Mouse (Mus musculus): ENCODE measurements around the gene Zfp341. TPM values are rescaled to one million over a fixed set of nuclear protein-coding genes. Genes with fewer than 3 reads are reported as not detected.

The Zfp341 gene
- polyA plus RNA-seq, 1 experiment from 2014 or later, result 0.85 TPM

DNA sequence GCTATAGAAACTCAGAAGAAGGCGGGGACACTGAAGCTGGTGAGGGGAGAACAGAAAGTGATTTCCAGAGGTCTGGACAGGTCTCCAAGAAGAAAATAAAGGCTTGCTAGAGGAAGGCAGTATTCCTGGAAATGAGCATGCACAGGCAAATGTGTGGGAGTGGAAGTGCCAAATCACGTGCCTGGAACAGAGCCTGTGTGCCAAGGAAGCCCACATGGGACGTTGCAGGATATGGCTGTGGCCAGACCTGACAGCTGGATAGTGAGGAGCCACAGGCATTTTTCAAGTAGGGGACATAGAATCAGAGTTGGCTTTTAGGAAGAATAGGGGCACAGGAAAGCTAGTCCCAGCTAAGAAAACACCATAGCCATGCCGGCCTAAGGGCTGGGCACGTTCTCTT, 17.3 kb upstream of the Zfp341 start:
- WGBS (ENCODE audit: insufficient replicate concordance), result 75% methylated on average over 5 of the region's 5 CpGs
- no peak overlapping the region for H3K4me3 ChIP-seq (ENCODE audit: low read depth, low read length)
- DNase-seq (no peak), ATAC-seq (no peak)
- peaks cover 33% of the 10 kb centered on the region for H3K36me3 ChIP-seq (replicated peaks; ENCODE audit: insufficient read depth, low read length)
- no peaks in the 10 kb centered on the region for H3K27me3 ChIP-seq (ENCODE audit: insufficient read depth, low read length)
- no peak overlapping the region for H3K27ac ChIP-seq (ENCODE audit: low read depth)
- H3K9me3 ChIP-seq (ENCODE audit: low read length), result no peaks in the 10 kb centered on the region
- peaks cover 3% of the 10 kb centered on the region; the same call in 1 of the 2 replicates for H3K4me1 ChIP-seq (ENCODE audit: insufficient read depth)
- TF ChIP-seq EP300 (IDR thresholded peaks at IDR 0.05; ENCODE audit: low read depth) (no peak), CTCF (IDR thresholded peaks at IDR 0.05; ENCODE audit: low read depth) (no peak)
- H3K4me2 ChIP-seq (ENCODE audit: low read depth, low read length), result no peak overlapping the region
- H3K9ac ChIP-seq (replicated peaks), result no peak overlapping the region

DNA sequence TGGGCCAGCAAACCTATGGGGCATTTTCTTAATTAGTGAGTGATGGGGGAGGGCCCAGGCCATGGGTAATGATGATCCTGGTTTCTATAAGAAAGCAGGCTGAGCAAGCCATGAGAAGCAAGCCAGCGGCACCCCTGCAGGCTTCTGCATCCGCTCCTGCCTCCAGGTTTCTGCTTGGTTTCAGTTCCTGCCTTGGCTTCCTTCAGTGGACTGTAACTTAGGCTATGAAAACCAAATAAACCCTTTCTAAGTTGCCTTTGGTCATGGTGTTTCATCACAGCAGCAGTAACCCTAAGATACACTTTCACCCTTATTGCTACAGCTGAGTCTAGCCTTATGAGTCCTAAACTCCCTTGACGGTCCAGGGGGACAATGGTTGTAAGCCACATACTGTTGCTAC, 15.7 kb upstream of the Zfp341 start:
- Histone ChIP-seq H3K4me1 (ENCODE audit: insufficient read depth) (peaks cover 5% of the 10 kb centered on the region), H3K4me2 (ENCODE audit: low read depth, low read length) (no peak overlapping the region), H3K9me3 (ENCODE audit: low read length) (no peaks in the 10 kb centered on the region), H3K36me3 (replicated peaks; ENCODE audit: insufficient read depth, low read length) (peaks cover 26% of the 10 kb centered on the region), H3K9ac (replicated peaks) (no peak overlapping the region), H3K27ac (ENCODE audit: low read depth) (no peak overlapping the region), H3K4me3 (ENCODE audit: low read depth, low read length) (no peak overlapping the region), H3K27me3 (ENCODE audit: insufficient read depth, low read length) (no peaks in the 10 kb centered on the region)
- ATAC-seq (no peak), DNase-seq (no peak)
- WGBS (ENCODE audit: insufficient replicate concordance), result 76% methylated on average over 3 of the region's 3 CpGs
- TF ChIP-seq CTCF (IDR thresholded peaks at IDR 0.05; ENCODE audit: low read depth), result no peak
- no peak for TF ChIP-seq EP300 (IDR thresholded peaks at IDR 0.05; ENCODE audit: low read depth)

DNA sequence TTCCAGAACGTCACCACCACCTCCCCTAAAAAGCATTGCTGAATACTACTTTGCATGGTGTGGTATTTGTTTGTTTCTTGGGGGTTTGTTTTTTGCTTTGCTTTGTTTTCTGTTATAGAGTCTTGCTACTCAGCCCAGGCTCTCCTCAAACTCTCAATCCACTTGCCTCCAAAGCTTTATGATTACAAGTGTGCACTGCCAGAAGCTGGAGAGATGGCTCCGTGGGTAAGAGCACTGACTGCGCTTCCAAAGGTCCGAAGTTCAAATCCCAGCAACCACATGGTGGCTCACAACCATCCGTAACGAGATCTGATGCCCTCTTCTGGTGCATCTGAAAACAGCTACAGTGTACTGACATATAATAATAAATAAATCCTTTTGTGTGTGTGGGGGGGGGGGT, 12.5 kb upstream of the Zfp341 start:
- Histone ChIP-seq H3K9ac (replicated peaks) (no peak overlapping the region), H3K4me1 (ENCODE audit: insufficient read depth) (peaks cover 18% of the 10 kb centered on the region), H3K36me3 (replicated peaks; ENCODE audit: insufficient read depth, low read length) (peaks cover 15% of the 10 kb centered on the region), H3K9me3 (ENCODE audit: low read length) (no peaks in the 10 kb centered on the region), H3K4me3 (ENCODE audit: low read depth, low read length) (no peak overlapping the region), H3K27me3 (ENCODE audit: insufficient read depth, low read length) (no peaks in the 10 kb centered on the region), H3K27ac (ENCODE audit: low read depth) (peak overlapping the region; percentile 26; the same call in 1 of the 2 replicates), H3K4me2 (ENCODE audit: low read depth, low read length) (peak overlapping the region; percentile 31)
- no peak for DNase-seq
- TF ChIP-seq CTCF (IDR thresholded peaks at IDR 0.05; ENCODE audit: low read depth), result peak; percentile 37; the same call in 1 of the 2 replicates
- TF ChIP-seq EP300 (IDR thresholded peaks at IDR 0.05; ENCODE audit: low read depth), result no peak
- no peak for ATAC-seq
- 56% methylated on average over 6 of the region's 6 CpGs for WGBS (ENCODE audit: insufficient replicate concordance)

DNA sequence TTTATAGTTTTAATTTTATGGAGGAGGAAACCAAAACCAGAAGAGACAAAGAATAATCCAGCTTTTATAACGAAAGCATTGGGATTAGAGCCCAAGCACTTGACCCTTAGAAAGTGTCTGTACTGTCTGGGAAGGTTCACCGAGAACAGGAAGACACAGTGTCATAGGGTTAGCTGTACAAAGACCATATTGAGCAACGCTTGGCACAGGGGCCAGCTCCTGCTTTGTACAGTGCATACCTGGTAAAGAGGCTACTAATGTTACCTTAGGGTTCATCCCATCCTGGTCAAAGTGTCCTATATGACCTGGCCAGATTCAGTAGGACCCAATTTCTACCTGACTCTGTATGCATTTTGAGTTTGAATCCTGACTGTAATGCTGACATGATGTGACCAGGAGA, 11.8 kb upstream of the Zfp341 start:
- peak overlapping the region; percentile 79 for H3K4me2 ChIP-seq (ENCODE audit: low read depth, low read length)
- peak; percentile 61 for DNase-seq
- H3K9me3 ChIP-seq (ENCODE audit: low read length), result no peaks in the 10 kb centered on the region
- peak; percentile 9; the same call in 1 of the 2 replicates for ATAC-seq
- no peak for TF ChIP-seq CTCF (IDR thresholded peaks at IDR 0.05; ENCODE audit: low read depth)
- peak; percentile 71; the same call in 1 of the 2 replicates for TF ChIP-seq EP300 (IDR thresholded peaks at IDR 0.05; ENCODE audit: low read depth)
- no peak overlapping the region for H3K9ac ChIP-seq (replicated peaks)
- 59% methylated on average over 3 of the region's 3 CpGs for WGBS (ENCODE audit: insufficient replicate concordance)
- H3K36me3 ChIP-seq (replicated peaks; ENCODE audit: insufficient read depth, low read length), result peaks cover 8% of the 10 kb centered on the region; the same call in 1 of the 2 replicates
- H3K4me1 ChIP-seq (ENCODE audit: insufficient read depth), result peaks cover 18% of the 10 kb centered on the region
- peak overlapping the region; percentile 99 for H3K27ac ChIP-seq (ENCODE audit: low read depth)
- H3K27me3 ChIP-seq (ENCODE audit: insufficient read depth, low read length), result no peaks in the 10 kb centered on the region
- H3K4me3 ChIP-seq (ENCODE audit: low read depth, low read length), result no peak overlapping the region

DNA sequence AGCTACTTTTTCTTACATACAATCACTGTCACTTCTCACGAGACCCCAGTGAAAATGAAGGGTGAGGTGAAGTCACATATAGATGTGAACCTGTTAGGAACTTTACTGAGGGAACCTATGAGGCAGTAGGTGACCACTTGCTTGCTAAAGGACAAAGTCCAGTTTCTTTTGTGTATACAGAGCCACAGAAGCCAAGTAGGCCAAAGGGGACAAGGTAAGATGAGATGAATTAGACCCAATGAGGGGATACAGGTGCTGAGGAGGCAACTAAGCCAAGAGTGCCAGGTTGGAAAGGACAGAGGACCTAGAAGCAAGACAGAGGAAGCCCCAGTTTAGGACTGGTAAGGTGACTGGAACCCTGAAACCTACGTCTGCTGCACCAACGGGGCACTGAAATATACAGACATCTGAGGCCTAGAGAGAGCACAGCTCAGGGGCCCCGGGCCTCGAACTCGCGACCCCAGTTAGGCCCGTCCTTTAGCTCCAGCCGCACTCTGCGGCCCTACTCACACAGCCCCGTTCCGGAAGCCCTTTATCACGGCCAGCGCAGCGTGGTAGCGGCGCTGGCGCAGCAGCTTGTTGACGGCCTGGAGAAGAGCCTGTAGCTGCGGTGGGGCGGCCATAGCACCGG, 10.0 kb upstream of the Zfp341 start:
- H3K9ac ChIP-seq (replicated peaks), result peak overlapping the region; percentile 91
- peak overlapping the region; percentile 99 for H3K27ac ChIP-seq (ENCODE audit: low read depth)
- 6% methylated on average over 22 of the region's 22 CpGs for WGBS (ENCODE audit: insufficient replicate concordance)
- H3K4me3 ChIP-seq (ENCODE audit: low read depth, low read length), result peak overlapping the region; percentile 80
- H3K36me3 ChIP-seq (replicated peaks; ENCODE audit: insufficient read depth, low read length), result peaks cover 5% of the 10 kb centered on the region; the same call in 1 of the 2 replicates
- no peak for DNase-seq
- peak overlapping the region; percentile 79 for H3K4me2 ChIP-seq (ENCODE audit: low read depth, low read length)
- H3K27me3 ChIP-seq (ENCODE audit: insufficient read depth, low read length), result no peaks in the 10 kb centered on the region
- TF ChIP-seq CTCF (IDR thresholded peaks at IDR 0.05; ENCODE audit: low read depth) (no peak), EP300 (IDR thresholded peaks at IDR 0.05; ENCODE audit: low read depth) (peak; percentile 44; the same call in 1 of the 2 replicates)
- peak; percentile 53 for ATAC-seq
- peaks cover 15% of the 10 kb centered on the region for H3K4me1 ChIP-seq (ENCODE audit: insufficient read depth)
- no peaks in the 10 kb centered on the region for H3K9me3 ChIP-seq (ENCODE audit: low read length)

DNA sequence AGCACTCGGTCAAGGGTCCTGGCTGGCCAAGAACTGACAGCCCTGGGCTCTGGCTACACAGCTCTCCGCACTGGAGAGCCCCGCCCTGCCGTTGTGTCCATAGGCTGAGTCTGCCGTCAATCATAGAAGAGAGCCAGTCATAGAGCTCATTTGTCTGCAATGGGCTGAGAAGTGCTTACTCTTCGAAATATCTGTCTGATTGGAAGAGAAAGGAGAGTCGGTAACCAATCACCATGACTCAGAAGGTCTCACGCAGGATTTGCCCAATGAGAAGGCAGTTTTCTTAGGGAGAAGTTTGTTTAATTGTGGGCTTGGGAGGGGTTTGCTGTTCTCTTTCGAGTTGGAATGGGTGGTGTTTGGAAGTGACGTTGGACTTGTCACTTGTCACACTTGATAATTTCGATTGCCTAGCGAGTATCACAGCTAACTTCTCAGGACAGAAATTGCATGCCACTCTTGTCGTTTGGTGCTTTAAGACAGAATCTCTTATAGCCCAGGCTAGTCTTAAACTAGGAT, 9.4 kb upstream of the Zfp341 start, which contains the start of gene Pxmp4:
Gene Pxmp4 (minus strand): TSS at position 71 of the 516 bp plus-strand sequence.
- TF ChIP-seq CTCF (IDR thresholded peaks at IDR 0.05; ENCODE audit: low read depth) (no peak), EP300 (IDR thresholded peaks at IDR 0.05; ENCODE audit: low read depth) (peak; percentile 35; the same call in 1 of the 2 replicates)
- 2% methylated on average over 13 of the region's 13 CpGs for WGBS (ENCODE audit: insufficient replicate concordance)

More for the DNA sequence above, 9.4 kb upstream of the Zfp341 start, which contains the start of gene Pxmp4:
- Histone ChIP-seq H3K4me2 (ENCODE audit: low read depth, low read length) (peak within 1 kb of the TSS; percentile 79), H3K4me3 (ENCODE audit: low read depth, low read length) (peak within 1 kb of the TSS; percentile 80), H3K36me3 (replicated peaks; ENCODE audit: insufficient read depth, low read length) (0 out of 2 replicates have a peak, but pooled peaks cover 3% of the 10 kb centered on the region), H3K9me3 (ENCODE audit: low read length) (no peaks in the 10 kb centered on the region), H3K27ac (ENCODE audit: low read depth) (peak within 1 kb of the TSS; percentile 99), H3K4me1 (ENCODE audit: insufficient read depth) (peaks cover 19% of the 10 kb centered on the region), H3K27me3 (ENCODE audit: insufficient read depth, low read length) (no peaks in the 10 kb centered on the region), H3K9ac (replicated peaks) (peak within 1 kb of the TSS; percentile 91)
- DNase-seq (peak; percentile 97), ATAC-seq (peak; percentile 98)

Data from liver, postnatal 0 days (tissue).